Mouse (Mus musculus) c-Kit-positive CD71-positive TER-119-negative erythroid progenitor cells, embryonic 14.5 days (primary cell): ENCODE results near the gene Map1lc3a.

Experiments used
- DNase-seq: peaks from one replicate; pipeline ENCODE4 v3.0.0-alpha.2; 2013; ENCODE audit warnings: low read depth

Gene Map1lc3a

GRCm38 (mm10) chr2:155285744-155286143 is 9.6 kb downstream of the Map1lc3a start:
- DNase-seq: no peak

GRCm38 (mm10) chr2:155287456-155288250 is 11.6 kb downstream of the Map1lc3a start:
- no peak for DNase-seq

GRCm38 (mm10) chr2:155290066-155290465 is 14.0 kb downstream of the Map1lc3a start:
- no peak for DNase-seq

DNA sequence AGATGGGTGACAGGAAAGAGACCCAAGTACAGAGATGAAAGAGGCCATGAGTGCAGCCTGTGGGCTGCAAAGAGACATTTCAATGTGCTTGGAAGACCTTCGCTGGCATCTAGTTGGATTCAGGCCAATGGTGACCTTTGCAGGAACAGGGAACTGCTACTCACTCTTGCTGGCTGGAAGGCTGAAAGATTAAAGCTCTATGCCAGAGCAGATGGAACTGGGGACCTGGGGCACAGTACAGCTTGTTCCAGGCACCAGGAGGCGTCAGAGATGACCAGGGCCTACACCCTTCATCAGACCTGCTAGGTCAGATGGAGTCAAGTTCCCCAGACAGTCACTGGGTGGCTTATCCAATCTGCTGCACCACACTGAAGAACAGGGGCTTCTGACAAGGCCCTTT is 17.3 kb downstream of the Map1lc3a start:
- DNase-seq: no peak

DNA sequence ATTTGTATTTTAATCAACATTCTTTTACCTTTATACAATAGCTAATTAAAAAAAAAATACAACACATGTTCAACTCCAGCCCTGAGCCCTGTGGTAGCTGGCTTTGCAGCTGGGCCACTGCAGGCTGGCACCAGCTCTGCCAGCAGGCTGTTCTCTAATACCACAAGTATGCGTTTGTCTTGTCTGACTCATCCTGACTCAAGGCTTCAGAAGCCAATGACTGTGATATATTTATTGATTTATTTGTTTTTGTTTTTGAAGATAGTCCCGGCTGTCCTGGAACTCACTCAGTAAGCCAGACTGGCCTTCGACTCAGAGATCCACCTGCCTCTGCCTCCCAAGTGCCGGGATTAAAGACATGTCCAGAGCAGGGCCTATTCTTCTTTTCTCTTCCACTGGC is 17.8 kb downstream of the Map1lc3a start:
- DNase-seq: no peak

DNA sequence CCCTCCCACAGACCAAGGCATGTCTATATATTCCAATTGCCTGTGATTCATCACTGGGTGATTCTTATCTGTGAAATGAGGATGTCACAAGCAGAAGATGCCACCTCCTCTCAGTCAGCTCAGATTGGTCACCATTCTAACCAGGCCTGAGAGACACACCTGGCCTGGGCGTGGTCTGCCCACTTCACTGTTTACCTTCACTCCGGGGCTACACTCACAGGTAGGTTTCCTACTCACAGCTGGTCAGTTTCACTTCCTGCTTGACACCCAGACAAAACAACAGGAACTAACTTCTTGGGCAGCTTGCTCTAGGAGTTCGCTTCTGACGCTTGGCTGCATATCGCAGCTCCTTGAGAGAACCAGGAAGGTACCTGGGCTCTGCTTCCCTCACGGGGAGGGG is 19.4 kb downstream of the Map1lc3a start:
- DNase-seq: no peak

DNA sequence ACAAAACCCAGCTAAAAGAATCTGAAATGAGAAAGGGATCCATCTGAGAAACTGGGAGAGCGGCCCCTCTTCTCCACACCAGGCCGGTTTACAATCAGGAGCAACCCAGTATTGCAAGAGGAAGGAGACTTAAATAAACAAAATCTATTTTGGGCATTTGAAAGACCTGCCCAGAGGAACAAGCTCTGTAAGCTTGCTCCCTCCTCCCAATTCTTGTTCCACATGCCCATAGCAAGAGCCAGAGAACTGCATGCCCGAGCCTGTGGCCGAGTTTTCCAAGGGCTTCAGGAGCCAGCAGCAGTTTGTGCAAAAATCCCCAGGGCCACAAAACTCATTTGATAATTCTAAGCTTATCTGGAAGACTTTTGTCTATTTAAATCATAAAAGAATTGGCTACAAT is 23.5 kb downstream of the Map1lc3a start:
- DNase-seq: no peak

DNA sequence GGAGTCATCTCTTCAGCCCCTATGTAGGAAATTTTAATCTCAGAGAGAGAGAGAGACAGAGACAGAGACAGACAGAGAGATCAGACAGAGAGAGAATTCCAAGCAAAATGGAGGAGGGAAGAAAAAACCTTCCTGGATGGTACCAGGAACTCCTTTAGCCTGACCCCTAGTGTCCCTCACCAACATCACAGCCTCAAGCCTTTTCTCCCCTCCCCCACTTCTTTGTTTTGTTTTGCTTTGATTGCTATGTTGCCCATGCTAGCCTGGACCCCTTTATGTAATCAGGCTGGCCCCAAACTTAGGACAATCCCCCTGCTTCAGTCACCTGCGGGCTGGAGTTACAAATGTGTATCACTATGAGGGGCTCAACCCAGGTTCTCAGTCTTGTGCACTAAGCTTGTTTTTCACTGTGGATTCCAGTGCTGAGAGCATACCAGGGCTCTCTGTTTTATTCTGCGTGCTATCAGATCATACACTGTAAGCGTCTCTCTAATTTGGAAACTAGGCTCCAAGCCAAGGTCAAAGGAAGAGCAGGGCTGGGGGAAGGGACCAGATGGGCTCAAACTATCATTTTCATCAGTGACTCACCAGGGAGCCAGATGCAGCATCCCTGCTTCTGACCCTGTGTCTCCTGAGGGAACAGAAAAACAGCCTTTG is 33.0 kb downstream of the Map1lc3a start:
- DNase-seq: no peak

DNA sequence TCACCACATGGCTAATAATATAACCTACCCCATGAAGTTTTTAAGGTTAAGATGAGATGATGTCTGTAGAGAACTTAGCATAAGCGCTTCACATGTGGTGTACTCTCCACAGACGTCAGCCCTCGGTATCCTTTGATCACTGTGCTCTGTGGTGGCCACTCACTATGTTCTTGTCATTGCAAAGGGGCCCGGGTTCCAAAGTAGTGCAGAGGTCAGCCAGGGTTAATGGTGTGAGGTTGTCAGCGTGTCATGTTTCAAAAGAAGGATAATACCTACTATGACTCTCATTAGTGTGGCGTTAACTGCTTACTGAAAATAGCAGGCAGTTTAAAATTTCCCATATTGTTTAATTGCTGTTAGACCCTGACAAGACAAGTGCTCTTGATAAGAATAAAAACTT is 37.6 kb downstream of the Map1lc3a start:
- no peak for DNase-seq

DNA sequence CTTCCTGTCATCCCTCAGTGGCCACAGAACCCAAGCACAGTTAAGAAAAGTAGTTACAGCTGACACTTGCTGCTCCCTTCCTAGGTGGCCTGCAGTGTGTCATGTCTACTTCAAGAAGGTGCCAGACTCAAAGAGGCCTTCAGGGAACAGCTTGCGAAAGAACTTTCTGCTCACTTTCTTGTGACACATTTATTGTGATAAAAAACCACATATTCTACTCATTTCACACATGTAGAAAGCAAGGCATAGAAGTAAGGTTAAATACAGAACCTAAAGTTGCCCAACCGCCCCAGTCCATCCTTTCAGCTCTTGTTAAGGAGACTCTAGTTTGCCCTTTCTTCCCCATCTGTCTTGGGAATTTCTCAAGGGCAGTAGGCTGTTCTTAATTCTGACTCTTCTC is 42.5 kb downstream of the Map1lc3a start:
- DNase-seq: no peak

DNA sequence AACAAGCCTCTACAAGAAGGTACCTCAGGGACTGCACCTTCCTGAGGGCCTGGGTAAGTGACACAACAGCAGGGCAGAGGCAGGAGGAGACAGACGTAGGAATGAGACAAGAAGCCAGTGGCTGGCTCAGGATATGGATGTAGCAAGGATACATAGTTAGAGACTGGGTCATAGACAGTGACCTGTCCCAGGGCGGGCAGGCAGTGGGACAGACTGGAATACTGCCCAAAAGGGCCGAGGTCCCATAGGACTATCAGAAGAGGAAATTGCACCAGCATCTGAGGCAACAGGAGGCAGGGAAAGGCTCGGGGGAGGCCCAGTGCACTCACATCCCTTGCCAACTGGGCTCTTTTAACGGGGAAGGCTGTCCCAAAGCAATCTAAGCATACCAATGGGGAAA is 44.5 kb downstream of the Map1lc3a start:
- DNase-seq: no peak

- no peak for DNase-seq
Observed at GRCm38 (mm10) chr2:155326001-155326400, 49.9 kb downstream of the Map1lc3a start.
